Mouse (Mus musculus) heart, embryonic 13.5 days (tissue): ENCODE measurements around the gene Creg1. TPM values are rescaled to one million over a fixed set of nuclear protein-coding genes. Genes with fewer than 3 reads are reported as not detected.

Experiments used
- ATAC-seq: fragments of 200-750 bp; cut with Nextera tagmentation; 2 replicates; pipeline ENCODE4 v1.8.0; 2017; ENCODE audit warnings: moderate TSS enrichment; ENCODE audit not compliant: insufficient number of reproducible peaks, low FRiP score, low TSS enrichment; ENCODE audit errors: extremely low read depth
- H3K27ac ChIP-seq: fragments of 300-500 bp; sonication (generic); replicated peaks from 2 replicates; pipeline ENCODE4 v1.5.1; 2015; ENCODE audit warnings: moderate library complexity, mild to moderate bottlenecking, inconsistent platforms
- H3K27me3 ChIP-seq: fragments of 300-500 bp; sonication (generic); replicated peaks from 2 replicates; pipeline ENCODE4 v1.6.1; 2015; ENCODE audit warnings: mild to moderate bottlenecking, inconsistent platforms
- H3K36me3 ChIP-seq: fragments of 300-500 bp; sonication (generic); 2 replicates; pipeline ENCODE4 v1.6.1; 2015; ENCODE audit warnings: mild to moderate bottlenecking, inconsistent platforms
- H3K4me1 ChIP-seq: fragments of 300-500 bp; sonication (generic); 2 replicates; pipeline ENCODE4 v1.6.1; 2015; ENCODE audit warnings: inconsistent platforms
- H3K4me2 ChIP-seq: fragments of 300-500 bp; sonication (generic); 2 replicates; pipeline ENCODE4 v1.6.1; 2015; ENCODE audit warnings: inconsistent platforms, mild to moderate bottlenecking, moderate library complexity
- H3K4me3 ChIP-seq: fragments of 300-500 bp; sonication (generic); 2 replicates; pipeline ENCODE4 v1.5.1; 2015; ENCODE audit warnings: moderate library complexity, mild to moderate bottlenecking, inconsistent platforms
- H3K9ac ChIP-seq: fragments of 300-500 bp; sonication (generic); 2 replicates; pipeline ENCODE4 v1.6.1; 2015; ENCODE audit warnings: inconsistent platforms, mild to moderate bottlenecking, moderate library complexity
- H3K9me3 ChIP-seq: fragments of 300-500 bp; sonication (generic); 2 replicates; pipeline ENCODE4 v1.6.1; 2016; ENCODE audit warnings: inconsistent platforms
- WGBS: fragments of 180-500 bp; shearing (Covaris S2); methylation state at CpG from one replicate; pipeline ENCODE4 v1.1.7; 2015; ENCODE audit warnings: mixed read lengths; 5-methylcytosine and 5-hydroxymethylcytosine counted together
- polyA plus RNA-seq: library from polyadenylated mRNA; unstranded; fragments of >200 nt; fragmentation: Nextera tagmentation; extraction: Ambion mirVana; gene quantifications from 2 replicates; pipeline ENCODE4 v1.2.1, GENCODE M21; 2015

Gene Creg1
- polyA plus RNA-seq, 1 experiment from 2014 or later, result 110 TPM

DNA sequence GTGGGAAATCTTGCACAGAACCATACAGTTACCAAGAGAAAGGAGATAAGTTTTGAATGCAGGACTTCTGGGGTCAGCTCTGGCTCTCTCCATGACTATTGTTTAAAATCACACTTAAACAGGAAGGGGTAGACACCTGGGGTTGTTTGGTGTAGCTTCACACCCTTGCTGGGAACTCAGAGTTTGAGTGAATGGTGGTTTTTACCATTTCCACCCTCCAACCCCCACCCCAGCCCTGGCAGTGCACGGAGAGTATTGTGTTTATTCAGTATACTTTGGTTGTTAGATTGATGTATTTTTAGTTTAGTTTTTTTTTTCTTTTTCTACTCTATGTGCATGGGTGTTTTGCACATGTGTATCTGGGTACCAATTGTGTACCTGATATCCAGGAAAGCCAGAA lies 33.4 kb upstream of the Creg1 start:
- WGBS, result 37% methylated on average over 1 of the region's 1 CpGs
- H3K27ac ChIP-seq, result peak overlapping the region; percentile 53
- H3K9ac ChIP-seq, result no peak overlapping the region
- H3K9me3 ChIP-seq, result no peaks in the 10 kb centered on the region
- no peaks in the 10 kb centered on the region for H3K27me3 ChIP-seq
- no peak for ATAC-seq
- no peaks in the 10 kb centered on the region for H3K36me3 ChIP-seq
- no peak overlapping the region for H3K4me3 ChIP-seq
- no peak overlapping the region for H3K4me2 ChIP-seq
- H3K4me1 ChIP-seq, result peaks cover 30% of the 10 kb centered on the region

GRCm38 (mm10) chr1:165731553-165731952 lies 32.0 kb upstream of the Creg1 start:
- no peaks in the 10 kb centered on the region for H3K9me3 ChIP-seq
- no peaks in the 10 kb centered on the region for H3K36me3 ChIP-seq
- no peak overlapping the region for H3K4me3 ChIP-seq
- no peak overlapping the region for H3K4me2 ChIP-seq
- no peaks in the 10 kb centered on the region for H3K27me3 ChIP-seq
- no peak overlapping the region for H3K9ac ChIP-seq
- WGBS, result 69% methylated on average over 6 of the region's 6 CpGs
- no peak for ATAC-seq
- no peak overlapping the region for H3K27ac ChIP-seq
- peaks cover 33% of the 10 kb centered on the region for H3K4me1 ChIP-seq

DNA sequence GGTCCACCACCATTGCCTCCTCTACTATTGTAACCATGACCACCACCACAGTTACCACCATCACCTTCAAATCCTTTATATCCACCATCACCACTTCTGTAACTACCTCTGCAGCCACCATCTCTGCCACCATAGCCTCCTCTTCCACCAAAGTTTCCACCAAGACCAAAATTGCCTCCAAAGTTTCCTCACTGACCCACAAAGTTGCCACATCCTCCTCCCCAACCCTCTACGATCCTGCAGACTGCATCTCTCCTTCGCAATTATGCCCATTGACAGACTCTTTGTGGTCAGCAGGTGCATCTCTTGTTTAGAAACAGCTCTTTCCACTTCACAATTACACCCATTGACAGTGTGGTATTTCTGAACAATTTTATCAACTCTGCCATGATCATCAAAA lies 28.7 kb upstream of the Creg1 start:
- Histone ChIP-seq H3K4me1 (peaks cover 22% of the 10 kb centered on the region), H3K27me3 (no peaks in the 10 kb centered on the region), H3K4me3 (no peak overlapping the region), H3K9me3 (no peaks in the 10 kb centered on the region), H3K4me2 (no peak overlapping the region), H3K27ac (no peak overlapping the region), H3K36me3 (no peaks in the 10 kb centered on the region), H3K9ac (no peak overlapping the region)
- 84% methylated on average over 2 of the region's 2 CpGs for WGBS
- no peak for ATAC-seq

- H3K4me2 ChIP-seq, result peak overlapping the region; percentile 50
- H3K9ac ChIP-seq, result peak overlapping the region; percentile 48; the same call in 1 of the 2 replicates
- peaks cover 14% of the 10 kb centered on the region for H3K4me1 ChIP-seq
- 27% methylated on average over 20 of the region's 20 CpGs for WGBS
- no peak overlapping the region for H3K27ac ChIP-seq
- H3K9me3 ChIP-seq, result no peaks in the 10 kb centered on the region
- H3K27me3 ChIP-seq, result no peaks in the 10 kb centered on the region
- 0 out of 2 replicates have a peak overlapping the region, but pooled peaks have one; percentile 19 for H3K4me3 ChIP-seq
- no peaks in the 10 kb centered on the region for H3K36me3 ChIP-seq
- no peak; the same call in 1 of the 2 replicates for ATAC-seq
Measured at GRCm38 (mm10) chr1:165735826-165736818, 27.4 kb upstream of the Creg1 start.

DNA sequence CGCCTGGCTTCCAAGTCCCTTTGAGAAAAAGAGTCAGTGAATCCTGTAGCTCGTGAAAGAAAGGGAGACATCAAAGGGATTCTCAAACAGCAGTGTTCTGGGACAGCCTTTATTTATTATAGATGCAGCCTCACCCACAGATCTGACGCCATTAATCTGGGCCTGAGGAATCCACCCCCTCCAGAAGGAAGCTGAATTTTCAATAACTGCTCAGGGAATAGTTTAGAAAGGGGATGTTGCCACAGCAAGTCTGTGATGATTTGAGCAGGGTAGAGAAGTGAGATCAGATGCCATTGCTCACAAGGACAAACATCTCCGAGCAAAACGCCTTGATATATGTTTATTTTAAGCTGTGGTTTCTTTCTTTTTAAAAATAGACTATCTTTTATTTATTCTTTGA lies 26.1 kb upstream of the Creg1 start:
- no peak overlapping the region for H3K4me3 ChIP-seq

GRCm38 (mm10) chr1:165737867-165738266 lies 25.7 kb upstream of the Creg1 start:
- Histone ChIP-seq H3K4me3 (no peak overlapping the region), H3K36me3 (no peaks in the 10 kb centered on the region), H3K27ac (no peak overlapping the region), H3K9ac (no peak overlapping the region), H3K4me1 (peaks cover 14% of the 10 kb centered on the region), H3K9me3 (no peaks in the 10 kb centered on the region), H3K4me2 (no peak overlapping the region), H3K27me3 (no peaks in the 10 kb centered on the region)
- 53% methylated on average over 3 of the region's 3 CpGs for WGBS
- ATAC-seq, result no peak

More for the DNA sequence above, 26.1 kb upstream of the Creg1 start:
- no peaks in the 10 kb centered on the region for H3K9me3 ChIP-seq
- ATAC-seq, result no peak
- no peak overlapping the region for H3K27ac ChIP-seq
- 53% methylated on average over 5 of the region's 5 CpGs for WGBS
- no peaks in the 10 kb centered on the region for H3K36me3 ChIP-seq
- H3K9ac ChIP-seq, result no peak overlapping the region
- no peaks in the 10 kb centered on the region for H3K27me3 ChIP-seq
- no peak overlapping the region for H3K4me2 ChIP-seq
- H3K4me1 ChIP-seq, result peaks cover 14% of the 10 kb centered on the region

DNA sequence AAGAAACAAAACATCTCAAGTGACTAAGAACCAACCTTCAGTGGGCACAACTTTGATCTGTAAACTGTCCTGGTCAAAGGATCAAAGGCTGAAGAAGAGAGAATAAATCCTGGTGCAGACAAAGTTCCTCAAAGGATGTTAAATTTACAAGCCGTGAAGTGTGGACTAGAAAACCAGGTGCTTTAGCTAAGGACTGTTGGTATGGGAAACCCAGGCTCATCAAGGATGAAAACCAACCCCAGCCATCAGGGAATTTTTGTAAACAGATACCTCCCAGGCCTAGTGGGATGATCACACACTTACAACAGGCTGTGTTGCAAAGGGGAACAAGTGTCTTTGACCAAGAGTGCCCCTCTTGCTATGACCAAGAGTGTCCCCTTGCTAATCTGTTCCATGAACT lies 24.6 kb upstream of the Creg1 start:
- Histone ChIP-seq H3K27ac (no peak overlapping the region), H3K27me3 (no peaks in the 10 kb centered on the region), H3K9me3 (no peaks in the 10 kb centered on the region), H3K9ac (no peak overlapping the region), H3K4me3 (no peak overlapping the region), H3K36me3 (no peaks in the 10 kb centered on the region), H3K4me1 (peaks cover 14% of the 10 kb centered on the region), H3K4me2 (no peak overlapping the region)
- ATAC-seq, result no peak
- WGBS, result 77% methylated on average over 1 of the region's 1 CpGs

GRCm38 (mm10) chr1:165741989-165742388 lies 21.6 kb upstream of the Creg1 start:
- 84% methylated on average over 8 of the region's 8 CpGs for whole genome bisulfite sequencing
- H3K9ac ChIP-seq, result no peak overlapping the region
- no peaks in the 10 kb centered on the region for H3K27me3 ChIP-seq
- no peaks in the 10 kb centered on the region for H3K9me3 ChIP-seq
- no peaks in the 10 kb centered on the region for H3K36me3 ChIP-seq
- no peak overlapping the region for H3K27ac ChIP-seq
- peaks cover under 1% of the 10 kb centered on the region for H3K4me1 ChIP-seq
- ATAC-seq, result no peak
- no peak overlapping the region for H3K4me2 ChIP-seq
- H3K4me3 ChIP-seq, result no peak overlapping the region

GRCm38 (mm10) chr1:165748053-165748452 lies 15.5 kb upstream of the Creg1 start:
- H3K4me1 ChIP-seq, result peaks cover 31% of the 10 kb centered on the region
- no peak overlapping the region for H3K4me3 ChIP-seq
- no peak for ATAC-seq
- H3K9ac ChIP-seq, result no peak overlapping the region
- WGBS, result 23% methylated on average over 11 of the region's 11 CpGs
- no peaks in the 10 kb centered on the region for H3K9me3 ChIP-seq
- peak overlapping the region; percentile 22 for H3K4me2 ChIP-seq
- H3K27ac ChIP-seq, result no peak overlapping the region
- H3K36me3 ChIP-seq, result no peaks in the 10 kb centered on the region
- no peaks in the 10 kb centered on the region for H3K27me3 ChIP-seq

DNA sequence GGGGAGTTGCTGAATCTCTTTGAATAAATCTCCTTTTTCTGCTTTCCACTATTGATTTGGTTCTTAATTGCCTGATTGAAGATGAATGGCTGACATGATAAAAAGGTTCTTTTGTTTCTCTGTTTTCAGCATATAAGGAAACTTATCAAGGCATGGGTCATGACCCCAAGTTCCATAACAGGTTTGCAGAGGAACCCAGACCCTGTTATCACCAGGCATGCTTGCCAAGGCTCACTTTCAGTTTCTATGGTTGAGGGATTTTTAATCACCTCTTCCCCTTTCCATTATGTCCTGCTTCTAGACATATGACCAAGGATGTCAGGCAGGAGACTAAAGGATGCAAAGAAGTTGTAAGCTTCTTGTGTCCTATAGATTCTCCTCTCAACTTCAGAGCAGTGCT lies 12.4 kb upstream of the Creg1 start:
- peaks cover 38% of the 10 kb centered on the region for H3K4me1 ChIP-seq
- H3K9ac ChIP-seq, result no peak overlapping the region
- no peak overlapping the region for H3K4me3 ChIP-seq
- H3K27me3 ChIP-seq, result no peaks in the 10 kb centered on the region
- ATAC-seq, result no peak
- no peaks in the 10 kb centered on the region for H3K9me3 ChIP-seq
- no peak overlapping the region for H3K27ac ChIP-seq
- no peak overlapping the region for H3K4me2 ChIP-seq
- no peaks in the 10 kb centered on the region for H3K36me3 ChIP-seq

- H3K27ac ChIP-seq, result no peak overlapping the region
- no peaks in the 10 kb centered on the region for H3K9me3 ChIP-seq
- H3K4me2 ChIP-seq, result no peak overlapping the region
- ATAC-seq, result no peak
- H3K4me1 ChIP-seq, result peaks cover 38% of the 10 kb centered on the region
- WGBS, result 72% methylated on average over 5 of the region's 5 CpGs
- no peaks in the 10 kb centered on the region for H3K36me3 ChIP-seq
- no peak overlapping the region for H3K4me3 ChIP-seq
- no peak overlapping the region for H3K9ac ChIP-seq
- H3K27me3 ChIP-seq, result no peaks in the 10 kb centered on the region
Measured at GRCm38 (mm10) chr1:165751838-165752237, 11.7 kb upstream of the Creg1 start.

DNA sequence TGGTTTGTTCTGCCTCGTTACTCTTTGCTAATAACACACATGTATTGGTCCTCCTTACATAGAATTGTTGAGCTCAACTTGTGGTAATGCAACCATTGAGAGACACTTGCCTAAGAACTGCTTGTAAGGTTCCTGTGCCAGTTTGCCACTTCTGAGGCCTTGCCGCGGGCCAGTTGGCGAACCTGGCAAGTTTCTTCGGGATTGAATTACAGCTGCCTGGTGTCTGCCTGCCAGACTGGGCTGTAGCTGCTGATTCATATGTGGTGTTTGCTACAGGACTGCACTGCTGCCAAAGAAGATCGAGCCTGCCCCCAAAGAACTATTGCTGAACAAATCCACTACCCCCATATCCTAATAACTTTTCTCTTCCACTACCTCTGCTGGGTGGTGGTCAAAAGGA lies 9.3 kb upstream of the Creg1 start:
- peaks cover 29% of the 10 kb centered on the region for H3K4me1 ChIP-seq
- H3K27me3 ChIP-seq, result no peaks in the 10 kb centered on the region
- no peaks in the 10 kb centered on the region for H3K36me3 ChIP-seq
- H3K9ac ChIP-seq, result no peak overlapping the region
- H3K9me3 ChIP-seq, result no peaks in the 10 kb centered on the region
- no peak for ATAC-seq
- WGBS, result 86% methylated on average over 6 of the region's 6 CpGs
- H3K27ac ChIP-seq, result no peak overlapping the region
- no peak overlapping the region for H3K4me3 ChIP-seq
- no peak overlapping the region for H3K4me2 ChIP-seq
